Mouse (Mus musculus) embryonic facial prominence, embryonic 11.5 days (tissue): ENCODE data around the gene Uvrag. TPM values are rescaled to one million over a fixed set of nuclear protein-coding genes. Genes with fewer than 3 reads are reported as not detected.

Source experiments
- ATAC-seq: fragments of 200-750 bp; cut with Nextera tagmentation; replicated peaks from 2 replicates; pipeline ENCODE4 v1.8.0; 2017; ENCODE audit warnings: low read depth; ENCODE audit not compliant: insufficient number of reproducible peaks, low FRiP score, low TSS enrichment
- DNase-seq: peaks from one replicate; pipeline ENCODE4 v3.0.0-alpha.2; 2015; ENCODE audit warnings: low spot score
- H3K27ac ChIP-seq: fragments of 300-500 bp; sonication (generic); replicated peaks from 2 replicates; pipeline ENCODE4 v1.5.1; 2014; ENCODE audit warnings: mild to moderate bottlenecking, low read depth, low read length, control low read depth
- H3K27me3 ChIP-seq: fragments of 300-500 bp; sonication (generic); 2 replicates; pipeline ENCODE4 v1.6.1; 2014; ENCODE audit warnings: mild to moderate bottlenecking, low read length, moderate library complexity, mixed read lengths; ENCODE audit not compliant: control insufficient read depth, insufficient read depth
- H3K36me3 ChIP-seq: fragments of 300-500 bp; sonication (generic); replicated peaks from 2 replicates; pipeline ENCODE4 v1.6.1; 2014; ENCODE audit warnings: low read depth, mild to moderate bottlenecking, low read length, moderate library complexity, mixed read lengths; ENCODE audit not compliant: control insufficient read depth, insufficient read depth
- H3K4me1 ChIP-seq: fragments of 300-500 bp; sonication (generic); 2 replicates; pipeline ENCODE4 v1.6.1; 2014; ENCODE audit warnings: low read length, mixed read lengths; ENCODE audit not compliant: control insufficient read depth, insufficient read depth
- H3K4me2 ChIP-seq: fragments of 300-500 bp; sonication (generic); 2 replicates; pipeline ENCODE4 v1.6.1; 2014; ENCODE audit warnings: low read depth, mild to moderate bottlenecking, control low read depth, low read length, moderate library complexity
- H3K4me3 ChIP-seq: fragments of 300-500 bp; sonication (generic); 2 replicates; pipeline ENCODE4 v1.5.1; 2014; ENCODE audit warnings: low read depth, low read length, control low read depth
- H3K9ac ChIP-seq: fragments of 300-500 bp; sonication (generic); replicated peaks from 2 replicates; pipeline ENCODE4 v1.6.1; 2014; ENCODE audit warnings: mild to moderate bottlenecking, control low read depth, low read length
- H3K9me3 ChIP-seq: fragments of 300-500 bp; sonication (generic); replicated peaks from 2 replicates; pipeline ENCODE4 v1.6.1; 2016; ENCODE audit warnings: mild to moderate bottlenecking, low read length, inconsistent platforms, mixed read lengths; ENCODE audit not compliant: control insufficient read depth
- WGBS: fragments of 180-500 bp; shearing (Covaris S2); extraction: QIAGEN DNeasy Blood & Tissue Kit; methylation state at CpG from one replicate; pipeline ENCODE4 v1.1.7; 2014; 5-methylcytosine and 5-hydroxymethylcytosine counted together
- polyA plus RNA-seq: library from polyadenylated mRNA; unstranded; fragments of >200 nt; fragmentation: Nextera tagmentation; extraction: Ambion mirVana; gene quantifications from 2 replicates; pipeline ENCODE4 v1.2.1, GENCODE M21; 2014

Uvrag gene
- polyA plus RNA-seq, 1 experiment from 2014 or later: 15.5 TPM

- WGBS: 80% methylated on average over 7 of the region's 7 CpGs
- Histone ChIP-seq H3K36me3 (no peaks in the 10 kb centered on the region), H3K27me3 (no peaks in the 10 kb centered on the region), H3K4me2 (no peak overlapping the region), H3K27ac (no peak overlapping the region), H3K4me1 (no peaks in the 10 kb centered on the region), H3K9ac (no peak overlapping the region), H3K9me3 (no peaks in the 10 kb centered on the region), H3K4me3 (no peak overlapping the region)
- DNase-seq (no peak), ATAC-seq (no peak)
These were observed 43.2 kb downstream of the Uvrag start for GRCm38 (mm10) chr7:99097781-99098180.

GRCm38 (mm10) chr7:99097128-99097527, 43.8 kb downstream of the Uvrag start:
- Histone ChIP-seq H3K9ac (no peak overlapping the region), H3K36me3 (no peaks in the 10 kb centered on the region), H3K4me2 (no peak overlapping the region), H3K4me1 (no peaks in the 10 kb centered on the region), H3K9me3 (no peaks in the 10 kb centered on the region), H3K27ac (no peak overlapping the region), H3K27me3 (no peaks in the 10 kb centered on the region), H3K4me3 (no peak overlapping the region)
- no peak for DNase-seq
- no peak for ATAC-seq
- WGBS: 92% methylated on average over 2 of the region's 2 CpGs

GRCm38 (mm10) chr7:99095191-99095590, 45.8 kb downstream of the Uvrag start:
- Histone ChIP-seq H3K27ac (no peak overlapping the region), H3K9me3 (no peaks in the 10 kb centered on the region), H3K27me3 (no peaks in the 10 kb centered on the region), H3K4me3 (no peak overlapping the region), H3K9ac (no peak overlapping the region), H3K4me1 (no peaks in the 10 kb centered on the region), H3K4me2 (no peak overlapping the region), H3K36me3 (no peaks in the 10 kb centered on the region)
- DNase-seq (peak; percentile 58), ATAC-seq (no peak)
- 71% methylated on average over 3 of the region's 4 CpGs for WGBS

GRCm38 (mm10) chr7:99094336-99094735, 46.6 kb downstream of the Uvrag start:
- H3K36me3 ChIP-seq: no peaks in the 10 kb centered on the region
- H3K9me3 ChIP-seq: no peaks in the 10 kb centered on the region
- ATAC-seq (no peak), DNase-seq (no peak)
- no peak overlapping the region for H3K9ac ChIP-seq
- no peaks in the 10 kb centered on the region for H3K4me1 ChIP-seq
- no peaks in the 10 kb centered on the region for H3K27me3 ChIP-seq
- H3K27ac ChIP-seq: no peak overlapping the region
- no peak overlapping the region for H3K4me2 ChIP-seq
- WGBS: 86% methylated on average over 3 of the region's 3 CpGs
- H3K4me3 ChIP-seq: no peak overlapping the region

DNA sequence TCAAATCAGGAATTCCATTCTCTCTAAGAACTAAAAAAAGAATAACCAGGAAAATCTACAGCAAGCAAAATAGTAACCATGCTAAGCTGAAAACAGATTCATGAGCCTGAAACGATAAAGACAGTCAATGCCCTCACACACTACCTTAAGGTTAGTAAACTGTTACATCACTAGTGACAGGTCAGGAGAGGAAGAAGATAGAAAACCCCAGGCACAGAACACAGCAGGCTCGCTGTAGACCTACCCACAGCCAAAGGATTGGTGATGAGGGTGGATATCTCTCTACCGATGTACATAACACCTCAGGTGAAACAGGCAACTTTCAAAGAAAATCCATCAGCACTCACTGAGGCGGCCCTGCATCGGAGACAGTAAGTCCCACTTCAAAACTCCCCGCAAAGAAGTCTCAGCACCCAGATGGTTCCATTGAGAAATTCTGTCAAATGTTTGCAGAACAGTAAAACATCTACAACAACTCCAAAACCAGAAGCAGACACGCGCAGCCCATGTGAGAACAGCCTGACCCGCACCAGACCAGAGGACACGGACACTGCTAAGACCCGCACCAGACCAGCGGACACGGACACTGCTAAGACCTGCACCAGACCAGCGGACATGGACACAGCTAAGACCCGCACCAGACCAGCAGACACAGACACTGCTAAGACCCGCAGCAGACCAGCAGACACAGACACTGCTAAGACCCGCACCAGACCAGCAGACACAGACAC, 48.9 kb downstream of the Uvrag start:
- 83% methylated on average over 17 of the region's 17 CpGs for WGBS
- Histone ChIP-seq H3K27ac (no peak overlapping the region), H3K4me1 (no peaks in the 10 kb centered on the region), H3K9ac (no peak overlapping the region), H3K27me3 (no peaks in the 10 kb centered on the region), H3K9me3 (no peaks in the 10 kb centered on the region), H3K4me2 (no peak overlapping the region), H3K4me3 (no peak overlapping the region), H3K36me3 (no peaks in the 10 kb centered on the region)
- ATAC-seq (no peak), DNase-seq (no peak)

- no peak for DNase-seq
- 84% methylated on average over 4 of the region's 4 CpGs for WGBS
- H3K4me1 ChIP-seq: no peaks in the 10 kb centered on the region
- no peak overlapping the region for H3K4me2 ChIP-seq
- H3K4me3 ChIP-seq: no peak overlapping the region
- no peaks in the 10 kb centered on the region for H3K27me3 ChIP-seq
- H3K9ac ChIP-seq: no peak overlapping the region
- no peaks in the 10 kb centered on the region for H3K9me3 ChIP-seq
- no peak overlapping the region for H3K27ac ChIP-seq
- no peak for ATAC-seq
- H3K36me3 ChIP-seq: no peaks in the 10 kb centered on the region
These were observed 51.2 kb downstream of the Uvrag start for GRCm38 (mm10) chr7:99089716-99090115.

GRCm38 (mm10) chr7:99088576-99089346, 52.2 kb downstream of the Uvrag start:
- WGBS: 89% methylated on average over 10 of the region's 10 CpGs

DNA sequence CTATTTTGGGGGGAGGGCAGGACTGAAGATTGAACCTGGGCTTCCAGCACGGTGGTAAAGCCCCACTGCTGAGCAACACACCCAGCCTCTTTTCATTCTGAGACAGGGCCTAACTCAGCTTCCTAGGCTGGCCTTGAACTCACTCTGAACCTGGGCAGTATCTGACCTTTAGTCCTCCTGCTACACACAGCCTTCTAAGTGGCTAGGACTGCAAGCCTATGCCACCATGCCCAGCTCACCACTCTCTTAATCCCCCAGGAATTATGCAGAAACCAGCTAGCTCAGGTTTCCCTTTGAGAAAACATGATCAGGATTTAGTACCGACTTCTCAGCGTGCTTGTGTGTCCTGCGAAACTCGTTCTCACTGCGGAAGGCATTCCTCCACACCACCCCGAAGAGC, 53.4 kb downstream of the Uvrag start:
- no peaks in the 10 kb centered on the region for H3K4me1 ChIP-seq
- WGBS: 68% methylated on average over 7 of the region's 7 CpGs
- ATAC-seq: no peak
- no peak overlapping the region for H3K4me2 ChIP-seq
- no peaks in the 10 kb centered on the region for H3K36me3 ChIP-seq
- H3K4me3 ChIP-seq: no peak overlapping the region
- H3K9me3 ChIP-seq: no peaks in the 10 kb centered on the region
- no peak overlapping the region for H3K27ac ChIP-seq
- no peak overlapping the region for H3K9ac ChIP-seq
- DNase-seq: no peak
- H3K27me3 ChIP-seq: no peaks in the 10 kb centered on the region

More at GRCm38 (mm10) chr7:99088576-99089346, 52.2 kb downstream of the Uvrag start:
- H3K9ac ChIP-seq: no peak overlapping the region
- no peak overlapping the region for H3K4me2 ChIP-seq
- no peaks in the 10 kb centered on the region for H3K4me1 ChIP-seq
- H3K27me3 ChIP-seq: no peaks in the 10 kb centered on the region
- DNase-seq (no peak), ATAC-seq (no peak)
- H3K9me3 ChIP-seq: no peaks in the 10 kb centered on the region
- H3K36me3 ChIP-seq: no peaks in the 10 kb centered on the region
- no peak overlapping the region for H3K4me3 ChIP-seq
- H3K27ac ChIP-seq: no peak overlapping the region
